28 mouse cellular contexts compared by ENCODE assay signal in genomic region chr10:115814878-115815277, GRCm38 (mm10). TPM values are rescaled to one million over a fixed set of nuclear protein-coding genes. Genes with fewer than 3 reads are reported as not detected.
A peak's percentile ranks its signal among the peaks of the same experiment; 100 is the strongest.
DNase-seq lines count a peak whose midpoint lies in the region; ATAC-seq and TF ChIP-seq lines count a peak whose summit lies in the region.
"Had no signal": no experiment of that assay in that cellular context is flagged by ENCODE, and none has a peak within 500 bp of the region (broad histone marks: within the 10 kb centered on the region; RNA-seq: fewer than 3 reads in every experiment).

No protein-coding gene starts in this region.

- WGBS in kidney, adult 2 months: 59% methylated on average over 11 of the region's 11 CpGs
- 72% methylated on average over 11 of the region's 11 CpGs for WGBS in intestine, embryonic 14.5 days
- WGBS in intestine, postnatal 0 days: 37% methylated on average over 11 of the region's 11 CpGs
- 70% methylated on average over 11 of the region's 11 CpGs for WGBS in stomach, embryonic 16.5 days
- WGBS in midbrain, embryonic 15.5 days: 98% methylated on average over 11 of the region's 11 CpGs

- TF ChIP-seq CTCF in kidney, adult 2 months (conservative IDR thresholded peaks at IDR 0.05; ENCODE audit: insufficient read depth, insufficient read length, low read depth, low read length): no peak
- no peak for TF ChIP-seq CTCF in intestine, postnatal 0 days (IDR thresholded peaks at IDR 0.05; ENCODE audit: low read depth)

- TF ChIP-seq POLR2A in kidney, adult 2 months (IDR thresholded peaks at IDR 0.05; ENCODE audit: low read depth, low read length): no peak

- no peak for ATAC-seq in intestine, embryonic 14.5 days (replicated peaks; ENCODE audit: low FRiP score, low TSS enrichment, low read depth)
- ATAC-seq in intestine, postnatal 0 days: no peak
- ATAC-seq in stomach, embryonic 16.5 days (ENCODE audit: insufficient read depth, low FRiP score): no peak
- ATAC-seq in midbrain, embryonic 15.5 days (replicated peaks): no peak
- ATAC-seq: forebrain, embryonic 14.5 days; forebrain, postnatal 0 days; Patski had no signal

- no peaks in the 10 kb centered on the region for H3K9me3 ChIP-seq in intestine, embryonic 14.5 days (ENCODE audit: control insufficient read depth, low read length)
- no peaks in the 10 kb centered on the region for H3K9me3 ChIP-seq in intestine, postnatal 0 days (ENCODE audit: control insufficient read depth)
- no peaks in the 10 kb centered on the region for H3K9me3 ChIP-seq in stomach, embryonic 16.5 days (replicated peaks; ENCODE audit: control insufficient read depth, low read length)
- no peaks in the 10 kb centered on the region for H3K9me3 ChIP-seq in midbrain, embryonic 15.5 days
- H3K9me3 ChIP-seq: embryonic facial prominence, embryonic 12.5 days; embryonic facial prominence, embryonic 15.5 days; heart, embryonic 10.5 days; heart, embryonic 13.5 days had no signal

- no peaks in the 10 kb centered on the region for H3K27me3 ChIP-seq in kidney, adult 2 months (replicated peaks; ENCODE audit: control insufficient read depth, insufficient read depth, low read length)
- no peaks in the 10 kb centered on the region for H3K27me3 ChIP-seq in intestine, embryonic 14.5 days (replicated peaks; ENCODE audit: control insufficient read depth, insufficient read depth, low read length)
- H3K27me3 ChIP-seq in intestine, postnatal 0 days (replicated peaks; ENCODE audit: control insufficient read depth, insufficient read depth, low read length): no peaks in the 10 kb centered on the region
- no peaks in the 10 kb centered on the region for H3K27me3 ChIP-seq in stomach, embryonic 16.5 days (ENCODE audit: control insufficient read depth, insufficient read depth, low read length)
- no peaks in the 10 kb centered on the region for H3K27me3 ChIP-seq in midbrain, embryonic 15.5 days (replicated peaks)
- H3K27me3 ChIP-seq: CH12.LX; embryonic facial prominence, embryonic 12.5 days; embryonic facial prominence, embryonic 15.5 days; heart, embryonic 13.5 days; Patski had no signal

- peak overlapping the region; percentile 11; the same call in 1 of the 2 replicates for H3K4me2 ChIP-seq in intestine, embryonic 14.5 days (ENCODE audit: low read length)
- peak overlapping the region; percentile 60 for H3K4me2 ChIP-seq in intestine, postnatal 0 days (replicated peaks; ENCODE audit: low read depth)
- H3K4me2 ChIP-seq in stomach, embryonic 16.5 days (ENCODE audit: low read depth, low read length): peak overlapping the region; percentile 28
- H3K4me2 ChIP-seq in midbrain, embryonic 15.5 days: no peak overlapping the region
- H3K4me2 ChIP-seq: embryonic facial prominence, embryonic 12.5 days; embryonic facial prominence, embryonic 15.5 days; heart, embryonic 13.5 days; hindbrain, embryonic 14.5 days had no signal

- 0 out of 2 replicates have a peak overlapping the region, but pooled peaks have one; percentile 3 for H3K4me3 ChIP-seq in kidney, adult 2 months (ENCODE audit: insufficient read depth, low read depth, low read length)
- no peak overlapping the region for H3K4me3 ChIP-seq in intestine, embryonic 14.5 days (ENCODE audit: low read depth, low read length)
- H3K4me3 ChIP-seq in intestine, postnatal 0 days (ENCODE audit: low read depth, low read length): peak overlapping the region; percentile 36
- no peak overlapping the region for H3K4me3 ChIP-seq in stomach, embryonic 16.5 days (replicated peaks; ENCODE audit: low read length)
- no peak overlapping the region for H3K4me3 ChIP-seq in midbrain, embryonic 15.5 days
- H3K4me3 ChIP-seq: embryonic facial prominence, embryonic 12.5 days; embryonic facial prominence, embryonic 15.5 days; gastrocnemius, adult 2 months; heart, embryonic 10.5 days; heart, embryonic 13.5 days had no signal

- peak overlapping the region; percentile 41; the same call in 1 of the 2 replicates for H3K27ac ChIP-seq in kidney, adult 2 months (ENCODE audit: insufficient read depth, low read depth, low read length)
- H3K27ac ChIP-seq in intestine, embryonic 14.5 days (ENCODE audit: low read depth): no peak overlapping the region
- 0 out of 2 replicates have a peak overlapping the region, but pooled peaks have one; percentile 15 for H3K27ac ChIP-seq in intestine, postnatal 0 days (ENCODE audit: low read depth, low read length)
- H3K27ac ChIP-seq in stomach, embryonic 16.5 days (ENCODE audit: low read length): no peak overlapping the region
- H3K27ac ChIP-seq in midbrain, embryonic 15.5 days: no peak overlapping the region
- H3K27ac ChIP-seq: embryonic facial prominence, embryonic 12.5 days; embryonic facial prominence, embryonic 15.5 days; gastrocnemius, adult 2 months; heart, embryonic 10.5 days; heart, embryonic 13.5 days; hindbrain, embryonic 14.5 days had no signal

- no peaks in the 10 kb centered on the region for H3K36me3 ChIP-seq in kidney, adult 2 months (ENCODE audit: control insufficient read depth, insufficient read depth, low read length)
- no peaks in the 10 kb centered on the region for H3K36me3 ChIP-seq in intestine, embryonic 14.5 days (ENCODE audit: control insufficient read depth, insufficient read depth, low read length)
- no peaks in the 10 kb centered on the region for H3K36me3 ChIP-seq in intestine, postnatal 0 days (ENCODE audit: control insufficient read depth, insufficient read depth)
- no peaks in the 10 kb centered on the region for H3K36me3 ChIP-seq in stomach, embryonic 16.5 days (ENCODE audit: control insufficient read depth, insufficient read depth, low read length)
- no peaks in the 10 kb centered on the region for H3K36me3 ChIP-seq in midbrain, embryonic 15.5 days (replicated peaks)
- H3K36me3 ChIP-seq: embryonic facial prominence, embryonic 12.5 days; embryonic facial prominence, embryonic 15.5 days; G1E; heart, embryonic 10.5 days; heart, embryonic 13.5 days had no signal

- no peak overlapping the region for H3K9ac ChIP-seq in intestine, embryonic 14.5 days (ENCODE audit: low read length)
- peak overlapping the region; percentile 34; the same call in 1 of the 2 replicates for H3K9ac ChIP-seq in intestine, postnatal 0 days (ENCODE audit: low read depth, low read length)
- H3K9ac ChIP-seq in stomach, embryonic 16.5 days (ENCODE audit: low read length): no peak overlapping the region
- H3K9ac ChIP-seq in midbrain, embryonic 15.5 days: no peak overlapping the region
- H3K9ac ChIP-seq: embryonic facial prominence, embryonic 12.5 days; embryonic facial prominence, embryonic 15.5 days; forebrain, postnatal 0 days; heart, embryonic 13.5 days; hindbrain, embryonic 14.5 days had no signal

- H3K4me1 ChIP-seq in kidney, adult 2 months (ENCODE audit: control insufficient read depth, insufficient read depth, low read length): peaks cover 5% of the 10 kb centered on the region
- H3K4me1 ChIP-seq in intestine, embryonic 14.5 days (replicated peaks; ENCODE audit: control insufficient read depth, insufficient read depth, low read length): peaks cover 5% of the 10 kb centered on the region; the same call in 1 of the 2 replicates
- 0 out of 2 replicates have a peak, but pooled peaks cover 3% of the 10 kb centered on the region for H3K4me1 ChIP-seq in intestine, postnatal 0 days (replicated peaks; ENCODE audit: control insufficient read depth, insufficient read depth, low read length)
- no peaks in the 10 kb centered on the region; the same call in 1 of the 2 replicates for H3K4me1 ChIP-seq in stomach, embryonic 16.5 days (ENCODE audit: control insufficient read depth, insufficient read depth, low read length)
- H3K4me1 ChIP-seq in midbrain, embryonic 15.5 days: no peaks in the 10 kb centered on the region
- H3K4me1 ChIP-seq: embryonic facial prominence, embryonic 12.5 days; embryonic facial prominence, embryonic 15.5 days had no signal

- no peak for DNase-seq in kidney, adult 2 months
- no peak for DNase-seq in kidney, postnatal 10 days
- no peak for DNase-seq in intestine, embryonic 14.5 days (ENCODE audit: low spot score)
- DNase-seq in layer of hippocampus, adult 11-12 months (ENCODE audit: low spot score): no peak
- no peak for DNase-seq in cerebellum, postnatal 14 days
- DNase-seq: adrenal gland, postnatal 10 days; adrenal gland, postnatal 36 days; cerebellum, adult 18-20 months; cerebellum, adult 9-10 months; cerebellum, postnatal 25 days; forebrain, postnatal 0 days; gastrocnemius, adult 2 months; gastrocnemius, postnatal 14 days; heart, adult 18-20 months; heart, postnatal 14 days; heart, postnatal 4 days had no signal

RNA-seq across cellular contexts. Expression of gene Tspan8, which starts 1.8 kb away (rescaled TPM):
- polyA plus RNA-seq in kidney, adult 2 months (2012; rRNA removed): 22.7 and 32.7 TPM in 2 replicates
- 183 and 185 TPM in 2 replicates for polyA plus RNA-seq in intestine, embryonic 14.5 days (2014; fragmentation: Nextera tagmentation; extraction: Ambion mirVana)
- polyA plus RNA-seq in intestine, postnatal 0 days (2015; fragmentation: Nextera tagmentation; extraction: Ambion mirVana): 204 and 208 TPM in 2 replicates
- polyA plus RNA-seq in stomach, embryonic 16.5 days (2015; fragmentation: Nextera tagmentation; extraction: Ambion mirVana): 130 and 145 TPM in 2 replicates
- polyA plus RNA-seq in midbrain, embryonic 15.5 days (2015; fragmentation: Nextera tagmentation; extraction: Ambion mirVana): 0.47 and 0.80 TPM in 2 replicates
- polyA plus RNA-seq: G1E had no signal

Comparison
In these comparisons a context has a peak if more than half of its experiments do, and no peak if none do; other contexts are left out.
1. H3K27ac ChIP-seq: peak in kidney, adult 2 months (single experiment) and intestine, postnatal 0 days (single experiment); none in intestine, embryonic 14.5 days (single experiment), stomach, embryonic 16.5 days (single experiment) and midbrain, embryonic 15.5 days (single experiment).
2. H3K4me3 ChIP-seq: peak in kidney, adult 2 months (single experiment) and intestine, postnatal 0 days (single experiment); none in intestine, embryonic 14.5 days (single experiment), stomach, embryonic 16.5 days (single experiment) and midbrain, embryonic 15.5 days (single experiment).
3. RNA of gene Tspan8, which starts 1.8 kb away (polyA plus RNA-seq): 204 to 208 TPM in intestine, postnatal 0 days, 183 to 185 TPM in intestine, embryonic 14.5 days, 130 to 145 TPM in stomach, embryonic 16.5 days and 22.7 to 32.7 TPM in kidney, adult 2 months; 0.47 to 0.80 TPM in midbrain, embryonic 15.5 days; every median in the first group is over 10 times any median in the second.